In genomic region chr16:43900571-43900970, GRCm38 (mm10) we compare ENCODE assay signal across 17 mouse cellular contexts. TPM values are rescaled to one million over a fixed set of nuclear protein-coding genes. Genes with fewer than 3 reads are reported as not detected.
DNase-seq lines count a peak whose midpoint lies in the region; ATAC-seq lines count a peak whose summit lies in the region.
"Had no signal": no experiment of that assay in that cellular context is flagged by ENCODE, and none has a peak within 500 bp of the region (broad histone marks: within the 10 kb centered on the region; RNA-seq: fewer than 3 reads in every experiment).

No protein-coding gene starts in this region.

- peak; percentile 58 for ATAC-seq in CD4-positive, CD25-positive, alpha-beta regulatory T cell, adult 4 months
- no peak for ATAC-seq in erythroblast, adult 5-6 weeks (replicated peaks; ENCODE audit: low FRiP score, poor library complexity, severe bottlenecking)
- ATAC-seq in megakaryocyte progenitor cell, adult 5-6 weeks (replicated peaks; ENCODE audit: poor library complexity): no peak
- ATAC-seq: forebrain, embryonic 13.5 days; forebrain, embryonic 15.5 days; forebrain, postnatal 0 days had no signal

- peak; percentile 15 for DNase-seq in induced T-regulatory cell, adult 2 months (ENCODE audit: low read depth)
- DNase-seq in cerebellum, postnatal 25 days: no peak
- DNase-seq: adrenal gland, adult 8-10 months; adrenal gland, postnatal 14 days; adrenal gland, postnatal 36 days; cerebellum, adult 11-12 months; cerebellum, adult 2 months; cerebellum, adult 9-10 months; cerebellum, postnatal 10 days; cerebellum, postnatal 36 days; embryo, embryonic 11 days; forebrain, postnatal 0 days had no signal

RNA-seq across cellular contexts. Expression of gene Ccdc191, which starts 11.0 kb away (rescaled TPM):
- polyA plus RNA-seq in CD4-positive, CD25-positive, alpha-beta regulatory T cell, adult 4 months (2017; shearing (Covaris generic)): 10 to 100 TPM; 15.6 to 17.1 TPM
- 0.63 and 5.8 TPM in 2 replicates for total RNA-seq in erythroblast, adult 5-6 weeks (2015; ENCODE audit: low replicate concordance)
- 1.4 and 1.7 TPM in 2 replicates for total RNA-seq in erythroblast, adult 5-6 weeks (2017; ENCODE audit: low replicate concordance)
- total RNA-seq in megakaryocyte progenitor cell, adult 5-6 weeks (2015): 5.2 and 25.4 TPM in 2 replicates
- 8.9 and 13.4 TPM in 2 replicates for total RNA-seq in megakaryocyte progenitor cell, adult 5-6 weeks (2017)

RNA-seq across cellular contexts. Expression of gene Qtrt2, which starts 26.0 kb away (rescaled TPM):
- polyA plus RNA-seq in CD4-positive, CD25-positive, alpha-beta regulatory T cell, adult 4 months (2017; shearing (Covaris generic)): 10 to 100 TPM; 22.3 to 23.5 TPM
- total RNA-seq in erythroblast, adult 5-6 weeks (2015; ENCODE audit: low replicate concordance): 2.1 and 4.8 TPM in 2 replicates
- 5.5 and 7.5 TPM in 2 replicates for total RNA-seq in erythroblast, adult 5-6 weeks (2017; ENCODE audit: low replicate concordance)
- 17.3 and 21.2 TPM in 2 replicates for total RNA-seq in megakaryocyte progenitor cell, adult 5-6 weeks (2015)
- 44.9 and 46.5 TPM in 2 replicates for total RNA-seq in megakaryocyte progenitor cell, adult 5-6 weeks (2017)
